Mouse (Mus musculus) kidney, postnatal 36 days (tissue): ENCODE measurements around the gene Ppbp.

Experiments
- DNase-seq, 2 experiments: peaks; one replicate each; pipeline ENCODE4 v3.0.0; 2021 to 2022; ENCODE audit warnings: mixed read lengths in 2 of 2

The Ppbp gene

DNA sequence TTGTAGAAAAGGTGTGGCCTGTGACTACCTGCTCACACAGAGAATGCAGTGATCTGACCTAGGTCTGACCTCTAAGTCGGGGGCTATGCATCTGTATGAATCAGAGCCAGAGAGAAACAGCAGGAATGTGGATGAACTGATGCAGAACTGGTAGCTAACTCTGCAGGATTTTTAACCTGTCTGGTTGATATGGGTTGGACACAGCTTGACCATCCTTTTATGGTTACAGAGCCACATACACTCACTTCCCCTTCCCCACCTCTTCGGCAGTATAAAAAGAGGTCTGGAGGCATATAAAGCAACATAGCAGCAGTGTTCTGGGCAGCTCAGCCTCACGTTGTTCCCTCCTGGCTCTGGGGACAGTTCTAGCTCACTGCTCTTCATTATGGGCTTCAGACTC is at the start of gene Ppbp:
Ppbp (plus strand) TSS at position 301 of the 400 bp plus-strand sequence.
- no peak for DNase-seq

DNA sequence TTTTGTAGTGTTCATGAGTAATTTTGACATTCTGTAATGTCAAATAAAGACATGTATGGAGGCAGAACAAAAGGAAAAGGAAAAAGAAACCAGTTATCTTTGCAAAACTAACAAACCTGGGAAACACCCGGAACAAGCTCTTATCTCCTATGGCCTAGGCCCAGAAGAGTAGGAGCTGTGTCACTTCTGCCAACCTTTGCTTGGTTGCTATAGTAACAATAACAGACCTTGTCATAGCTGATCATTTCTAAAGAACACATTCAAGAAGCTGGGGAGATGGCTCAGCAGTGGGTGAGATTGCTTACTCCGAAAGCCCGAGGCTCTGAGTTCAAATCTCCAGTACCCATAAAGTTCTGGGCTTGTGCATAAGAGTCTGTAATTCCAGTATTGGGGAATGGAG is 45.7 kb upstream of the Ppbp start:
- DNase-seq = no peak

DNA sequence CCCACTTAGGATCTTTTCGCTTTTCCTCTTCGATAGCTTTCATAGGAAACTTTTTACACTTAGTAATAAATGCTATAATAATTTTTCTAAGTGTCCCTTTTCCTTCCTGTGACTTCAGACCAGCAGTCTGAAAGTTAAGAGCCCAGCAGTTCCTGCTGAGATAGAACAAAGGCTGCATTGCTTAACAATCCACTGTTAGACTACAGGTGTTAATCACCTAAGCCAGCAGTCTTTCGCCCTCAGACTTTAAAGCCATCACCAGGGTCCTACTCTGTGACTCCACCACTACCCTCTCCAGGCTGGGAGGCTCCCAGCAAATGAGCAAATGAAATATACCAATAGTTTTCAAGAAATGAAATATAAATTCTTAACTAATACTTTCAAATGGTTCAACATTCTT is 40.1 kb upstream of the Ppbp start:
- DNase-seq = no peak

DNA sequence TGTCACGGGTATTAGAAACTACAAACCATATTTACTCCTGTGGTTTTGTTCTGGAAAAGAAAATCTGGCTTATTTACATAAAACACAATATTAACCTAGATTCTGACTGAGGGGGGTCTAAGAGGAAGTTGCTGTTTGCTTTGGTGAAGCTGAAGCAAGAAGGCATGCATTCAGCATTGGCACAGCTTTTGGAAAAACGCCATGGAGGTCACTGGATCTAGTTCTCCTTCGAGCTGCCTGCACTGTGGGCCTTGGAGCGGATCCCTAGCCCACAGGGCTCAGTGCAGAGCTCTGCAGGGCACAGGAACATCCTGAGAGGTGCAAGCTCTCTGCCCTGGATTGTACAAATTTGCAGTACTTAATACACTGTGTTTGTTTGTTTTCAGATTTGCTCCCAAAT is 36.8 kb upstream of the Ppbp start:
- peak; percentile 21 to 45 for DNase-seq

DNA sequence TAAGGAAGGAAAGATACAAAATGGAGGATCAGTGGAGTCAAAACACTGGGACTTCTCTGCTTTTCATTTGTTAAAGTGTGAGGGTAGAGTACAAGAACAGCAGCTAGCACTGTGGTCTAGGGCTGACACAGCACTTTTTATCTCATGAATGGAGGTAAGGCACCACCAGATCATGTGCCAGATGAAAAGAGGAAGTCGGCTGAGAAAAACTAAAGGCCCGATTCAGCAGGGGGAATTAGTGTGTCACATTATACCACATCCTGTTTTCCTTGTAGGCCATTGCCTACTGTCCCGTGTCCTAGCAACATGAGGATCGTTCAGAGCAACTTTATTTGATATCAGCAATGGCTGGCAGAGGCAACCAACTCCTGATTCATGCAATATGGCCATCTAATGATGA is 26.3 kb upstream of the Ppbp start:
- no peak for DNase-seq

DNA sequence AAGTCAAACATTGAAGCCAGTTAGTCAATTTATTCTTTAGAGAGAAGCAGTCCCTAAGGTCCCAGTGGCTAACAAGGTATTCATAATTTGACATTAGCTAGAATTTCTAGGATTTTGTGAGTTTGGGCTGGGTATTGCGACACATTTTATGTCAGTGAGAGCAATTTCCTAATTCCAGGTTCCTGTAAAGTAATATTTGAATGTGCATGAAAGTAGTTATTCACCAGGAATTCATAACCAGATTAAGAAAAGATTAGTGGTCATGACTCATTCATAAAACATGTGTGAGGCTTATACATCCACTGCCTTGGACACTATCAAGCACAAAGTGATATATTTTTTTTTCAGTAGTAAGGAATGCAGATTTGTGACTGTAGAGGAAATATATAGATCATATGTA is 14.4 kb upstream of the Ppbp start:
- DNase-seq = no peak

DNA sequence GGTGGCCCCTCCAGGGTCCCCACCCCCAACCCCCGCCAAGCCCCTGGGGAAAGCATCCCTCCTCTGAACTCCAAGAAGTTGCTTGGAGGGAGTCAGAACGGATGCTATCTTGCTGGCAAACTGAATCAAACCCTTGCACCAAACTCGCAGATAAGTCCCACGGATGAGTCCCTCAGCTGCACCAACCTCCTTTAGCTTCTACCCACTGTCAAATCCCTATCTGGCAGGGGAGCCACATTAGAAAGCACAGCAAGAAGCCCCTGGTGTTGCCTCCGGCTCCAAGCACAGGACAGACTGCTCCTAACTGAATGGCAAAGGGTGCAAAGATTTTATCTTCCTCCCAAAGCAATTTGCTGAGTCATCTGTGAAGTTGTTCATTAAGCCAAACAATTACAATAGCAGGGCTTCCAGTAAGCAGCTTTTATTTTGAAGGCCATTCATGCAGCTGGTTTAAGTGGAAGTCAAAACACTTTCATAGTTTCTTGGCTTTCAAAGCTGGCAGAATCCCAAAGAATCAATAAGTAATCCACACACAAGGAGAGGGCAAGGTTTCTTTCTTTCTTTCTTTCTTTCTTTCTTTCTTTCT is 10.2 kb upstream of the Ppbp start:
- DNase-seq = peak; percentile 27 to 77

DNA sequence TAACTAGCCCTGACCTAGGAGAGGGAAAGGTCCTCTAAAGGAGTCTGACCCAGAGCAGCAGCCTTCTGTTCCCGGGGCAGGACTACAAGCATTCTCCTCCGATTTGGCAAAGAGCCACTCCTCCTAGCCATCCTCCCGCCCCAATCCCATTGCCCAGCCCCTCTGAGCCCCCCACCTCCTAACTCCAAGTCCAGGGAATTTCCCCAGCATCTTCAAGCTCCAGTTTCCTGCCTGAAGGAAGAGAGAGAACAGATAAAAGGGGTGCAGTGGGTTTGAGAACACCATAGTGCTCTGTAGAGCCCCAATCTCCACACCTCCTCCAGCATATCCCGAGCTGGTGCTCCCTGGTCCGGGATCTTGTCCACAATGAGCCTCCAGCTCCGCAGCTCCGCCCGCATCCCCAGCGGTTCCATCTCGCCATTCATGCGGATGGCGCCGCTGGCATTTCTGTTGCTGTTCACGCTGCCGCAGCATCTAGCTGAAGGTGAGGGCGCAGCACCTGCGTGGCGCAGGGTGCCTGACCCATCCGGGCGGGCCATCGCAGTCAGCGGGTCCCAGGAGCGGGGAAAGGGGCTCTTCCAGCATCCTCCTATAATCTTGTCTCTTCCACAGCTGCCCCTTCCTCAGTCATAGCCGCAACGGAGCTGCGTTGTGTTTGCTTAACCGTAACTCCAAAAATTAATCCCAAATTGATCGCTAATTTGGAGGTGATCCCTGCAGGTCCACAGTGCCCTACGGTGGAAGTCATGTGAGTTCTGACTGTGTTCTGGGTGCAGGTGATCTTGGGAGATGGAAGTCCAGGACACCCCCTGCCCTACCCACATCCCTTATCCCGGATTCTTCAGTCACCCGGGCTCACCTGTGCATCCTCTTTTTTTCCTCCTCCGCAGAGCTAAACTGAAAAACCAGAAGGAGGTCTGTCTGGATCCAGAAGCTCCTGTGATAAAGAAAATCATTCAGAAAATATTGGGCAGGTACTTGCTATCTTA is 8.9 kb upstream of the Ppbp start, which contains the start of gene Cxcl5:
Cxcl5 (plus strand) TSS at position 284 of the 989 bp plus-strand sequence.
- DNase-seq = peak in 1 of 2 experiments; percentile 44

DNA sequence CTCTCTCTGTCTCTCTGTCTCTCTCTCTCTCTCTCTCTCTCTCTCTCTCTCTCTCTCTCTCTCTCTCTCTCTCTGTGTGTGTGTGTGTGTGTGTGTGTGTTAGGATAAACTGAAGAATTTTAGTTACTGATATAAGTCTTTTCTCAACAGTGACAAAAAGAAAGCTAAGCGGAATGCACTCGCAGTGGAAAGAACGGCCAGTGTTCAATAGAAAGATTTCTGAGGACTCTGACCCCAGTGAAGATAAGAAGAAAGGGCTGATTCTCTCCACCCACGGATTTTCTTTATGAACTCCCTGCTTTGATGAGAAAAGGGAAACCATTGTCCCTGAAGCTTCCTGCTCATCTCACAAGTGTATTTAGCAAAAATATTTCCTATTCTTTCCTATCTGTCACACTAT is 8.0 kb upstream of the Ppbp start:
- no peak for DNase-seq

DNA sequence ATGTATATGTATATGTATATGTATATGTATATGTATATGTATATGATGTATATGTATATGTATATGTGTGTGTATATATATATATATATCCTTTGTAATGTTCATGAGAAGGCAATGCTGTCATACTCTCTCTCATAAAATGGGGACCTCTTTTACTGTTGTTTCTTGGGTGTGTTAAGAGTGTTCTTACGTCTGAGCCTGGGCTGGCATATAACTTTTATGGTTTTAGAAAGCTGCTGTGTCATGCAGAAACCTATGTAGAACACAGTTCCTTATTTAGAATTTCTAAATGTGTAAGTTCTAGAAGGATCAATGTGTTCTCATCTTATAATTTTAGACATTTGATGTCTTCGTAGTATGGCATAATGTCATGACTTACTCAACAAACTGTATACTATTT is 7.5 kb upstream of the Ppbp start:
- DNase-seq = no peak

DNA sequence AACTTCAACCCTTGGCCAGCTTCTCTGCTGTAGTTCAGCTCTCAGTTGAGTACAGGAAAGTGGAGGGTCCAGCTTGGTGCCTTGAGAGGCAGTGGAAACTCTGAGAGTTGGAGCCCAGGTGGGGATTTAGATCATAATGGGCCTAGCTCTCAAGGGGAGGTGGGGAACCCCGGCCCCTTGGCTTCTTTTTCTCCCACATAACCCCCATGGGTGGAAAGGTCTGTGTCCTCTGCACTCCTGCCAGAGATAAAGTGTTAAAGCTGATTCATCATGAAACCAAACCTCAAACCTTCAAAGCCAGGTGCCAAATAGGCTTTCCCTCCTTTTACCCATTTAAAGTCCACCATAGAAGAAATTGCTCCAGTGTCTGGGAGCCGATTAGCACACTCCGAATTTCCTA is 6.5 kb upstream of the Ppbp start:
- DNase-seq = no peak

DNA sequence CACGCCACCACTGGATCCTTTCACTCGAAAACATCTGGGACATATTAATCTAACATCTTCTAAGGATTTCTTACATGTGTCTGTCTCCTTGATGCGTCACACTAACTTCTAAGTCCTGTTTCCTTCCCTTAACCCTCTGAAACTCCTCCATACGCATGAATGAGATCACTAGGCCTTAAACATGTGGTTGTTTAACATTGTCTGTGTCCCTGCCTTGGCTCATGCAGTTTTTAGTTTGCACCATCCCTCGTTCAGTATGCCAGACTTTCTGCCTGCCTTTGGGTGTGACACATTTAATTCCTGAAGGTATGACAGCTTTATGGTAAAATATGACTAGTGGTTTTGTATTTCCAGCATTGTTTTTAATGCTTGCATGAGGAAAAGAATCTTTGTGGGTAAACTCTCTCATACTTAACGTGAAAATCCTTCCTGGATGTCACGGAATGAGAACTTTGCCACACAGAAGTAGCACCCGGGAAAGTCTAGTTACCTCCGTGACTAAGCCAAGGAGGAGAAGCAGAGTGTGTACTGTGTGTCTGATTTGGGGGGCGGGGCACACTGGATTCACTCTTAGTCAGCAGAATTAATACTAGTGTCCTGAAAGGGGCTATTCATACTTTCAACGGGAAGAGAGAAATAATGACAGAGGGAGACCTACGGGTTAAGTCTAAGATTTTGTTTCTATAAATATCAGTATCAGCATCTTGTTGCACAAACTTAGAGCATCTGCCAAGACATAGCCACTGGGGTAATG is 4.2 kb upstream of the Ppbp start:
- no peak for DNase-seq

DNA sequence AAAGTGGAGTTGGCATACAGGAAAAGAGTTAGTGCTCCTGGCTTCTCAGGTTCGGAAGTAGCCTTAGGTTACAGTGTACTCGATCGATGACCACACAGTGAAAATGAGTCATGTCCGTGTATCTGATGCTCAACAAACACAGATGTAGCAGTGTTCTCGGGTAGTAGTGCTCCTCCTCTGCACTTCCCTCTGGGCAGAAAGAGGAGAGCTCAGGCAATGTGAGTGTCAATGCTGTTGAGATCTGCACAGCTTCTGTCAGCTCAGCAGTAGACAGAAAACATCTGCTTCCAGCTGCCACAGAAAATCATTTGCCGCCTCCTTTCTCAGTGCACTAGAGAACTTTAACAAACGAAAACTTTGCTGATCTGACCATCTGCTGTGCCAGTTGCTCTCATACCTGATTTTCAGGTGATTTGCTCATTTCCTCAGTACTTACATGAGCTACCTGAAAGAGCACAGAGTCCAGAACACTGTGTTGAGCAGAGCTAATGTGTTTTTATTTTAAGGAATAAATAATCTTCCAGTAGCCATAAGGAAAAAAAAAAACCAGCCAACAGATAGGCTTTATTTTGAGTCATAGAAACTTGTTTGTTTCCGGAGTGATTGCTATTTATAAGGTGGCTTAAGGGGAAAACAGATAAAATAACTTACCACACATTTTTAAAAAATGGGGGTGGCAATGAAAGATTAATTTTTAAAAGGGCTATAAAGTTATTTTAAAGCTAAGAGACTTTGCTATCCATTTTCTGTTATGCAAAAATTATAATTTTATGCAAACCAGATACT is 2.3 kb upstream of the Ppbp start:
- no peak for DNase-seq

DNA sequence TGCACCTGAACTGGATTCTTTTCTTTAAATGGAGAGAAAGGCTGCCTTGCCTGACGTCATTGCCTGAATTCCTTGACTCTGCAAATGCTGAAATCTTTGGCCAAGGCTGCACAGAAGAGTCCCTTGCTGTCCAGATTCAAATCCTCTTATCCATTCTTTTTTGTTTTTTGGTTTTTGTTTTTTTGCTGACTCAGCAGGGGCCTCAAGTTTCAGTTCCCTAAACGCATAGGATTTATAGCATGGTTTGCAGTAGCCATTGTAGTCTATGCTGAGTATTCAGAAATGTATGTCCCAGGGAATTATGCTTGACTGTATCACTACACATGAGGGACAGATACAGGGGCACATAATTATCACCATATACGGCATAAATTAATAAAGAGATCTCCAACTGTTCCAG is 3.1 kb downstream of the Ppbp start:
- DNase-seq = no peak

DNA sequence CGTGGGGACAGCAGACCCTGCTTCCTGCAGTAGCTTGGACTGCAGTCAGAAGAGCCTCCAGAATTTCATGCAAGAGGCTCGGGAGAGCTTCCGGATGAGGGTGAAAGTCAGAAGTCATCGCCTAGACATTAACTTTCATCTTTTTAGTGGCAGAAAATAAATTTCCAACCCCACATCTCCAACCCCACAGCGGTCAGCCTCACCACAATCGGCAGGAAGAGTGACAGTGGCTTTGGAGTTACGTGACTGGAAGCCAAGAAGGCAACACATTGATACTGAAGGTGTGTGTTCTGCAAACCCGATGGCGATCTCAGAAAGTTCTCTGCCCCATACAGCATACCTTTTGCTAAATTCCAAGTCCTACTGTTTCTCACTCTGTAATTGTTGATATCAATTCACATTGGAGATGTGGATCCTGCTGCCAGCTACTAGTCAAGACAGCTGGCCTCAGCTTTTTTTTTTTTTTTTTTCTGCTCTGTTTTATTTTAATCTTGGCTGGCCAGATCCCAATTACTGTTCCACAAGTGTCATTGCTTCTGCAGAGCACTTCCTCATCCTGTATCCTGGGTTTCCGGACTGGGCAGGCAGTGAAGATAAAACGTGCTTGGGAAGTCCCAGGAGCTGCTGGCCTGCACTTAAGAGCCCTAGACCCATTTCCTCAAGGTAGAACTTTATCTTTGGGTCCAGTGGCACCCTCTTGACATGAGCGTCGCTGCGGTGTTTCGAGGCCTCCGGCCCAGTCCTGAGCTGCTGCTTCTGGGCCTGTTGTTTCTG is 3.7 kb downstream of the Ppbp start, which contains the start of gene Pf4:
Pf4 (plus strand) TSS at position 556 of the 774 bp plus-strand sequence.
- peak; percentile 52 to 74 for DNase-seq

DNA sequence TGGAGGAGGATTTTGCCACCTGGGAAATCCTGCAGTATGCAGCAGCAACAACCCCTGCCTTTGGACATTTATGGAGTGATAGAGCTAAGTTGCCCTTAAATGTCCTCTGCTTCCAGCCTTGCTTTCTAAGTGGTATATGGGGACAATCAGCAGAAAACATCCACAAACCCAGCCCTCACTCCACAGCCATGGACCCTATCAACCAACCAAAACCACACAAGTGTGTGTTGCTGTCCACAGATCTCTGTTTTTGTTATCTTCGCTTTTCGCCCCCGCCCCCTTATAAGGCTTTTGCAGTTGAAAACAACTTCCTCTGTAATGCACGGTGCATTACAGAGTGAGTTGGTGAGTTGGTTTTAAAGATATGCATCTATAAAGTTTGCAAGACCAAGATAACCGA is 7.2 kb downstream of the Ppbp start:
- DNase-seq = no peak

DNA sequence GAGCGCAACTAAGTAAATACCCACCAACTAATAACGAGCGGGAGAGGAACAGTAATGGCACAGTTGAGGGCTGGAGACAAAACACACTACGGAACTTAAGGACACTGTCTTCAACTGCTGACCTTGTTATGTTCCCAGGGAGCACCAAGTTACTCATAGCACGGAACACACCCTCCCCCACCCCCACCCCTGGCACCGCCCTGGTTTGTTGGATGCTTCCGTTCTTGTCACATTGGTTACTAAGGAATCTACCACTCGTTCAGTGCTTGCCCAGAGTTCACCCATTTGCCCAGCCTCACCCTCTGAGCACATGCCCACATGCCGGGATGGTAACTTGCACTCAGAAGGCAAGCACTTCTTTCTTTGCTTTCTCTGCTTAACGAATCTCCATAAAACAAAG is 9.3 kb downstream of the Ppbp start:
- DNase-seq = no peak

DNA sequence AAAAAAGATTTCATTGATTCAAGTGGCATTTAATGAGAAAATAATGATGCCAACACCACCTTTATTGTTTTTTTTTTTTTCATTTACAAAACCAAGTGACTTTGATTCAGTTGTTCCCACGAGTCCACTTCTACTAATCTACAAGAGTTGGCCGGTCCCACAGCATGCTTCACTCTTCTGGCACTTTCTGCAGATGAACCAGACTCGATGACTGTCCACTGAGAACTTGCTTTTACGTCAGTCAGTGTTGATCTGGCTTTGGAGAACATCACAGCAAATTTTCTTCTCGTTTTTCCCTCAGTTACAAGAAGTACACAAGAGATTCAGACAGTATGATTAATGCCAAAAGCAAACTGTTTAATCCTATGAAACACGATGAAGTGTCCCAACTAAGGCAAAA is 10.5 kb downstream of the Ppbp start:
- DNase-seq = no peak

DNA sequence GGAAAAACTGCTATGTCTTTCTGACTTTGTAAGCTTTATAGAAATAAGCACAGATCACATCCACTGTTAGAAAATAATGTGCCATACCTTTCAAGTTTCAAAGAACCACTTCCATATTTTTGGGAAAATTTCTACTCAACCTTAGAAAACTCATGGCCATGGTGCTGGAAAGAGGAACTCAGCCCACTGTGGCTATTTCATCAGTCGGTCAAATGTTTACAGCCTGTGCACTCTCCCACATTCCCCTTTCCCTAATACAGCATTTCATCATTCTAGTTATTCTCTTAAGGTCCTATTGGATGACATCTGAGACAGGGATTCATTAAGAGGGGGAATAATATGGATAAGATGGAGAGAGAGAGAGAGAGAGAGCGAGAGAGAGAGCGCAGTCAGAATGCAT is 15.4 kb downstream of the Ppbp start:
- DNase-seq = no peak

DNA sequence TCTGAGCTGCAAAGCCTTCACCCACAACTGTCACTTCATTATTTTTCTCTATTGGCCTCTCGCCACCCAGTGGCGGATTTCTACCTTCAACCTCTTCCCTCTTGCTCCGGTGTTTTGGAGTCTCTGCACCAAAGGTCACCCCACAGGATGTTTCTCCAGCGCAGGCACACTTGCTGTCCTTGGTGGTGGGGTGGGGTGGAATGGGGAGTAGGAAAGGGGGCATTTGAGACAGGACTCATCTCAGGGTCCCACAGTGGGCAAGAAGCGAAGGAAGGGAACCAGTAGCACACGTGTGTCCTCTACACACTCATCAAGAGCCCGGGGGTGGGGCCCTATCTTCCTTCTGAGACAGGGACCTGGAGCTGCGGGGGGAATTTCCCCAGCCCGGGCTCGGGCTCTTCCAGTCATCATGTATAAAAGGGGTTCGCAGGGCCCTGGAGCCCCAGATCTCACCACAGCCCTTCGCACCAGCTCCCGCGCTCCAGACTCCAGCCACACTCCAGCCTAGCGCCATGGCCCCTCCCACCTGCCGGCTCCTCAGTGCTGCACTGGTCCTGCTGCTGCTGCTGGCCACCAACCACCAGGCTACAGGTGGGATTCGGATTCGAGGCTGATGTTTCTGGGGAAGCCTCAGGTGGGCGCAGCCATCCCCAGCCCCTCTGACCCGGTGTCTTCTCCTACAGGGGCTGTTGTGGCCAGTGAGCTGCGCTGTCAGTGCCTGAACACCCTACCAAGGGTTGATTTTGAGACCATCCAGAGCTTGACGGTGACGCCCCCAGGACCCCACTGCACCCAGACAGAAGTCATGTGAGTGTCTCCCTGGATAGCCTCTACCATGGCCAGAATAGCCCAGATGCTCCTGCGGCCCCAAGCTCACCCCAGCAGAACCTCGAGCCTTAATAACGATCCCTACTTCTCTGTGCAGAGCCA is 17.6 kb downstream of the Ppbp start, which contains the start of gene Cxcl3:
Cxcl3 (plus strand) TSS at position 445 of the 930 bp plus-strand sequence.
- DNase-seq = peak; percentile 69 to 79
